Mouse (Mus musculus) ES-E14 (cell line): ENCODE measurements around the gene Hoxc12.

Source experiments
- HCFC1 ChIP-seq: IDR thresholded peaks from 2 replicates; pipeline ENCODE4 v1.6.1; 2012; ENCODE audit warnings: low read length, inconsistent platforms, borderline replicate concordance; ENCODE audit not compliant: insufficient read depth
- ZC3H11A ChIP-seq: IDR thresholded peaks from 2 replicates; pipeline ENCODE4 v1.6.1; 2012; ENCODE audit warnings: low read depth, mild to moderate bottlenecking, inconsistent platforms, low read length, borderline replicate concordance

GRCm38 (mm10) chr15:102976631-102977422 is 40.3 kb downstream of the Hoxc12 start:
- TF ChIP-seq HCFC1 (no peak), ZC3H11A (no peak)
